Mouse (Mus musculus) testis, adult 2 months (tissue): ENCODE measurements around the gene Itgav.

ENCODE experiments used
- CTCF ChIP-seq: fragments of 200-500 bp; IDR thresholded peaks from 2 replicates; pipeline ENCODE4 v1.5.1; 2012; ENCODE audit warnings: low read depth, mild to moderate bottlenecking, inconsistent platforms, low read length, moderate library complexity; ENCODE audit not compliant: control insufficient read depth, insufficient read depth, insufficient replicate concordance
- POLR2A ChIP-seq: fragments of 200-500 bp; IDR thresholded peaks from 2 replicates; pipeline ENCODE4 v1.6.1; 2012; ENCODE audit warnings: low read depth, mild to moderate bottlenecking, inconsistent platforms, low read length, moderate library complexity; ENCODE audit not compliant: control insufficient read depth

DNA sequence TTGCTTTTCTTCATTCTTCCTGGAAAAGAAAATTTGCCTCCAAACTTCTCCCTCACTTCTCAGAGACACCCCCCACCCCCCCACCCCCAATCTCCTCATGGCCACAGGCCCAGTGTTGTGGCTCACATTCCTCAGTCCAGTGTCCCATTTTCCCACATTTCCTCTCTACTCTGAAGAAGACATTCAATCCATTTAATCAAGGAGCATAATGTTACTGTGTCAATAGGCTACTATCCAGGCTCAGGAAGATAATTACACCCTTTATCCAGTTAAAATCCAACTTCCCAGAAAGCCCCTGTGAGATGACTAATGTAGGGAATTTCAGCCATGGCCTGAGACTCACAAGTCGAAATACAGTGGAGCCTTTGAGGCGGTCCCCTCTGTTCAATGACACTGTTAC, 33.8 kb upstream of the Itgav start:
- TF ChIP-seq POLR2A: no peak
- TF ChIP-seq CTCF: no peak
